Mouse (Mus musculus) Muller cell, postnatal 12 days (primary cell): Measurements from ENCODE around the gene Pdpn.
A peak's percentile ranks its signal among the peaks of the same experiment; 100 is the strongest.

ENCODE experiments used
- DNase-seq: peaks from one replicate; pipeline ENCODE4 v3.0.0-alpha.2; 2015; ENCODE audit errors: inconsistent ontology term

Pdpn gene

GRCm38 (mm10) chr4:143239117-143239516, 60.2 kb downstream of the Pdpn start:
- DNase-seq: no peak

GRCm38 (mm10) chr4:143238241-143239031, 60.9 kb downstream of the Pdpn start:
- DNase-seq: peak; percentile 27

- no peak for DNase-seq
These were observed 67.5 kb downstream of the Pdpn start for GRCm38 (mm10) chr4:143231790-143232422.

- DNase-seq: no peak
These were observed 68.3 kb downstream of the Pdpn start for GRCm38 (mm10) chr4:143231110-143231509.

GRCm38 (mm10) chr4:143227976-143228375, 71.4 kb downstream of the Pdpn start:
- no peak for DNase-seq

GRCm38 (mm10) chr4:143225886-143226285, 73.5 kb downstream of the Pdpn start:
- no peak for DNase-seq

- DNase-seq: no peak
These were observed 80.0 kb downstream of the Pdpn start for GRCm38 (mm10) chr4:143219316-143219751.

- no peak for DNase-seq
These were observed 80.5 kb downstream of the Pdpn start for GRCm38 (mm10) chr4:143218858-143219257.
